Mouse (Mus musculus) heart, postnatal 14 days (tissue): ENCODE measurements around the gene Vstm4. TPM values are rescaled to one million over a fixed set of nuclear protein-coding genes. Genes with fewer than 3 reads are reported as not detected.

Experiments used
- DNase-seq, 2 experiments: peaks; one replicate each; pipeline ENCODE4 v3.0.0; 2021 to 2022
- intact Hi-C: fragments of 180-260 bp; cut with DNase I; formaldehyde crosslinking; loops from one replicate; pipeline ENCODE4 v1.15.1; 2025
- total RNA-seq, 2 experiments: library from RNA; stranded (reverse); gene quantifications; 2 replicates each; pipeline ENCODE4 v1.2.3; 2021

Vstm4 gene
- total RNA-seq, 2 experiments from 2014 or later = 13.5 to 16.0 TPM

GRCm38 (mm10) chr14:32858361-32858760 is 1.8 kb downstream of the Vstm4 start:
- DNase-seq = no peak
- intact Hi-C loops = loop anchor here (5.0 kb wide), 1 partner anchor 86 kb away; no protein-coding TSS in a partner anchor

DNA sequence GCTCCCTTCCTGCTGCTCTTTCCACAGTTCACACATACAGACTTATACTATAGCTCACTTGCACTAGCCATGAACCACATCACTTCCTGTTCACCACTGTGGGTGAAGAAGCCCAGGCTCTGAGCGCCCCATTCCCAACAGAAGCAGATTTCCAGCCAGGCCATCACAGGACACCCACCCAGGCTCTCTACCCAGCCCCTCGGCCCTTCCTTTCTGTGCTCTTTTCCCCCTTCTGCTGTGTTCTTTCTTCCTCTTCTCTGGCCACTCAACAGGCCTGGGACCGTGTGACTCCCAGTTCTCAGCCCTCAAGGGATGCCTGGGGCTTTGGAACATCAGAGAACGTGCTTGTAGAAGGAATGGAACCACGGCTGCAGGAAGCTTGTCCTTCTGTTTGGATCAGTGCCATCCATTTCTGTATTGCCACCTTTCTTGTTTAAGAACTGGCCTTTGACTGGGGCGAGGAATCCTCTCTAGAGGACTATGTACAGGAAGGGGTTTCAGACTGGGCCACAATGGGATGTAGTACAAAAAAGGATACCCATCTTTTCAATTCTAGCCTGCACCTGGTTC is 2.5 kb downstream of the Vstm4 start:
- intact Hi-C loops = loop anchor here (5.0 kb wide), 1 partner anchor 87 kb away; no protein-coding TSS in a partner anchor
- DNase-seq = no peak

DNA sequence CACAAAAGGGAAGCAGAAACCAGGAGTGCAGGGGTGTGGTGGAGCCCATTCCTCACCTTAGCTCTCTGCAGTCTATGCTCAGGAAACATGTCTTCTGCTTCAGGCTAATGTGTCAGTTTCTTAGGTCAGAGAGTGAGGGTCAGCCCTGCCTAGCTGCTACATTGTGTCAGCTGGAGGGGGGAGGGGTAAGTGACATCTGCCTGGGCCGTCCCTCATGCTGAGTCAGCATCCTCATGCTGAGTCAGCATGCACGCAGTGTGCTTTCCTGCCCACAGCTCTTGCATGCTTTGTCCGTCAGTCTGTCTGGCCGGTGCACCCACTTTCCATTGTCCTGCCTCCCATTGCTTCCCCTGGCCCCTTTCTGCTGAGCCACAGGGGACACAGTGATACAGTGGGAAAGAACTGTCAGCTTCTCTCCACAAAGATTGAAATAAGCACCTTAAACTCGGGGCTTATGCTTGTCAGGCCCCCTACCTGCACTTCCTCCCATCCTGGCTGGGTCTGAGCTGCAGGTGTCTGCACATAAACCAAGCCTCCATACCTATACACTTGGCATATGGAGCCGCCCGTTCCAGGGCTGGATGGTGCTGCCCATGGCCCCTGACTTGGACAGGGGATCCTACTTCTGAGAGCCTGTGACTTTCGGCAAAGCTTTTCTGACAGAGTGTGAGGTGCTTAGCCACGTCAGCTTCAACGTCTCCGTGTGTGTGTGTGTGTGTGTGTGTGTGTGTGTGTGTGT is 3.4 kb downstream of the Vstm4 start:
- intact Hi-C loops = loop anchor here (5.0 kb wide), 1 partner anchor 88 kb away; no protein-coding TSS in a partner anchor
- DNase-seq = no peak

GRCm38 (mm10) chr14:32861149-32861581 is 4.6 kb downstream of the Vstm4 start:
- intact Hi-C loops = no loop called here
- peak; percentile 59 to 75 for DNase-seq

DNA sequence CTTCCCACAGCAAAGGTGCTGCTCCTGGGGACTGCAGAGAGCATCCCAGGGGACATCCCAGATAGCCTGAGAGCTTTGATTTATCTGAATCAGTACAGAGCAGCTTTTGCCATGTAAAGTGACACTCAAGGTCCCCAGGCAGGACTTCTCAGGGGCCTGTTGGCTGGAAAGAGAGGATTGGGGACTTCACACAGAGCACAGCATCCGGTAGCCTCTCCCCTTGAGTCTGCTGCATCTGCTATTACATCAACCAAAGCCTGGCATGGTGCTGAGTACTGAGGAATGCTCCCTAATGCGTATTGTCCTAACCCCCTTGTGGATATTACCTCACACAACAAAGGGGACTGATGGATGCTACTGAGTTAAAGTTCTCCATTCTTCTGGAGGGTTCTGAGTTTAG is 5.1 kb downstream of the Vstm4 start:
- intact Hi-C loops = no loop called here
- DNase-seq = no peak

GRCm38 (mm10) chr14:32865331-32865730 is 8.8 kb downstream of the Vstm4 start:
- intact Hi-C loops = no loop called here
- DNase-seq = no peak

DNA sequence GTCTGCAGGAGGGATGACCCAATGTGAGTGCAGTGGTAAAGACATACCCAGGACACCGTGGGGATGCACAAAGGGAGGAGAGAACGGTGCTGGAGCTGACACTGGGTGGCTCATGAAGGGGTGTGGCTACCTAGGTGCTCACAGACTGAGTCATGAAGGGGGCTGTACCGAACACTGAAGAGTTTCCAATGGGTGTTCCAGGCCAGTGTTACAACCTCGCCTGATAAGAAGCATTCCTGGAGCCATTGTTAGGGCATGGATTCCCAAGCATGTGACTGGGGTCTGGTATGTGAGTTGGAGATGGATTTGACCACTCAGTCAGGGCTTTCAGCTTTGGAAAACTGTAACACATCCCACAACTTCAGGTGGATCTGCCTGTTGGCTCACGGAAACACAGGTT is 15.4 kb downstream of the Vstm4 start:
- intact Hi-C loops = no loop called here
- DNase-seq = no peak

DNA sequence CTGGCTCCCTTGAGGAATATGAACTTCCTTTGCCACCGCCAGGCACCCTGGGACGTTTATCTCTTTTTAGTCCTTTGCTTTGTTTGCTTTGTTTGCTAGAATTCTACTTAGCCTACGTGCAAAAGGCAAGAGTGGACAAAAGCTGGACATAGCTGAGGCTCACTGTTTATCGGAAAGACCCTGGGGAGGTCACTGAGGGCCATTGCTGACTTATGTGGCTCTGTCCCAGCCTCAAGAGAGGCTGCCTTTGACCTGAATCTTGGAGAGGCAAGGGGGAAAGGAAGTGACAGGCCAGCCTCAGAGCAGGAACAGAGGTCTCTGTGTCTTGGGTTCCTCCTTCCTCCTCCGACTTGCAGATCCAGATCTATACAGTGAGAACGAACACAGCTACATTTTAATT is 21.0 kb downstream of the Vstm4 start:
- intact Hi-C loops = no loop called here
- no peak for DNase-seq

DNA sequence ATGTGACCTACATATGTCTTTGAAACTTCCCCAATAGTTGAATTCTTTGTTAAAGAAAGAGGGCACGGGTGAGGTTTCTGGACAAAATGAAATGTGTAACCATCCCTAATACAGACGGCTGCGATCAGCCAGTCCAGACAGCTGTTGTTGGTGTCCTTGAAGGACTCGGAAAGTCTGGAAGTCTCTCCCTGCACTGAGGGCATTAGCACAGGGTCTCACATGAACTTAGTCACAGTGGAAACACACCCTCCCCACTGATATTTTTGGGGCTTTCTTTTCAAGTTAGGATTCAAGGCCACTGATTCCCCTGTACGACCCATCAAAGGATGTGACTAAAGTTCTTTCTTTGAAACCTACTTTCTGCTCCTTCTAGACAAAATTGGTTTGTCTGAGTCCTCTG is 23.8 kb downstream of the Vstm4 start:
- intact Hi-C loops = no loop called here
- no peak for DNase-seq

DNA sequence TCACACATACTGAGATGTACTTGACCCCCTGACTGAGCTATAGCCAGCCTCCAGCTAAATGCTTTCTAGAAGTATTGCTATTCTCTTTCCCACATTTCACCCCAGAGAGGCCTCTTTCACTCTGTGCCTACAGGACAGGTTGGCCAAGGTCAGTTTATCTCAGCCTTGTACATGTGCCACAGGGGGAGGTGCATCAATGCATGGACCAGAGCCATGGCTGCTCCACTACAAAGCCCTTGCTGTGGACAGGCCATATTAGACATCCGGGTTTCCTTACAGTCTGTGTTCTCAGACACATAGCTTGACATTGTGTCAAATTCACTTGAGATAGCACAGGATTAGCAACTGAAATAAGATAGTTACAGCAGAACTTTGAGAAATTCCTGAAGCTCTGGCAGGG is 25.1 kb downstream of the Vstm4 start:
- DNase-seq = peak; percentile 45 to 74
- intact Hi-C loops = no loop called here

DNA sequence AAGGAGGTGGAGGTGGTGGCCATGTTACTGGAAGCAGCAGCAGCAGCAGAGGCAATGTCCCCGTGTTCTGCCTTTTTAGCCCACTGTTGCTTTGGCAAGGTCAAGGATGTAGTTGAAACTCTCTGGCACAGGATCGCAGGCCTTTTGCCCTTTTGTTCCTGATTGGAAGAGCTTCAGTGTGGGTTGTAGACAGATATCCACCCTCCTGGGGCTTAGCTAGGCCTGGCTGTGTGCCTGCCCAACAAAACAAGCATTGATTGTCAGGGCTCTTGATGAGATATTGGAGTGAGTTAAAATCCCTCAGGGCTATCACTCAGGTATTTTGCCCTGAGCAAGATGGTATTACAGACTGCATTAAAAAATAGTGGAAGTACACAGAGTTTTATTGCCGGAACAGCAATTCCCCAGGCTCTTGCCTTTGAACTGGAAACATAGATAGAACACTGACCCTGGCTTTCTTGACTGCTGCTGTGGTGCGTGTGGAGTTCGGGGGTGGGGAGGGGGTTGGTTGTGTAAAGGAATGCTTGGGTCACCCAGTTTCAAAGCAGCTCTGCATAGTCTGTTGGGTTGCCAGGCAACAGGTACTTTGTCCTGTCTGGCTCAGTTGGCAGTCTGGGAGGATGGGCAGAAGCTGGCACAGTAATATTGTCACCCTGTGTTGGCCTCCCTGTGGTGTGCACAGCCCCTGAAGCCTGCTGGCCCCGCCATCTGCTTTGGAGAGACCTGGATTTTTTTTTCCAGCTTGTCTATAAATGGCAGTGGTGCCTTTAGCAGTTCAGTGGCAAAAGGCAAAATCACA is 32.5 kb downstream of the Vstm4 start:
- intact Hi-C loops = loop anchor here (2.0 kb wide), 1 partner anchor 62 kb away; no protein-coding TSS in a partner anchor
- peak; percentile 38 to 55 for DNase-seq

DNA sequence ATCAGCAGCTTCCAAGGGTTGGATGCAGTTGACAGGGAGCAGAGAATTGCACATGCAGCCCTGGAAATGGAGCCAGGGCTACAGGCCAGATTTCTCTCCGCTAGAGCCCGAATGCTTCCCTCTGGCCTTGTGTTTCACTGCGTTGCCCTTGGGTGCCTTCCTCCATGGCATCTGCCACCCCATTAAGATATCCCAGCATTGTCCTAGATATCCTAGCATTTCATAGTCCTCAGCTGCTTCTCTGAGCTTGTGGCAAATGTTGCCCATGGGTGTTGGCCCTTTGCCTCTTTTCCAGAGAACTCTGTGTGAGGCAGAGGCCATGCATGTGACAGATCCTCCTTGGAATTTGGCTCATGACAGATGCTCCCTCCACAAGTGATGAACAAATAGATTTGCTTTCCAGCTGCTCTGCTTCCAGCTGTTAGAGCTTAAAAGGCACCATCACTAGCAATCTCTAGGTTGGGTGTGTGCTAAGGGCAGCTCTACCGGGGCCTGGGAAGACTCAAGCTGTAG is 37.8 kb downstream of the Vstm4 start:
- intact Hi-C loops = no loop called here
- peak; percentile 75 to 76 for DNase-seq

GRCm38 (mm10) chr14:32894878-32895277 is 38.3 kb downstream of the Vstm4 start:
- DNase-seq = no peak
- intact Hi-C loops = no loop called here

GRCm38 (mm10) chr14:32896896-32897295 is 40.3 kb downstream of the Vstm4 start:
- intact Hi-C loops = no loop called here
- peak; percentile 77 to 86 for DNase-seq

- DNase-seq = no peak
- intact Hi-C loops = no loop called here
These were observed 46.6 kb downstream of the Vstm4 start for GRCm38 (mm10) chr14:32903203-32903602.

DNA sequence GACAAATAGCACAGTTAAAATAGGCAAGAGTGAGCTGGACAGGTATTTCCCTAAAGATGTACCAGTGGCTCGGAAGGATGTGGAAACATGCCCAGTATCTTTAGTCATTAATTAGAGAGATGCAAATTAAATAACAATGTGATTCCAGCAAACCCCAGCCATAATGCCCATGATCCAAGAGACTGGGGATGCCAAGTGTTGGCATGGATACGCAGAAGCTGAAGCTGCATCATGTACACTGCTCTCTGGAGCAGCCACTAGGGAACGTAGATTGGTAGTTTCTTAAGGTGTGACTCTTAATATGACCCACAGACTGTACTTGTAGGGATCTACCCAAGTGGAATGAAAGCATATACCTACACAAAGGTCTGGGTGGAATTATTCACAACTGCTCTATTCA is 50.0 kb downstream of the Vstm4 start:
- no peak for DNase-seq
- intact Hi-C loops = no loop called here

DNA sequence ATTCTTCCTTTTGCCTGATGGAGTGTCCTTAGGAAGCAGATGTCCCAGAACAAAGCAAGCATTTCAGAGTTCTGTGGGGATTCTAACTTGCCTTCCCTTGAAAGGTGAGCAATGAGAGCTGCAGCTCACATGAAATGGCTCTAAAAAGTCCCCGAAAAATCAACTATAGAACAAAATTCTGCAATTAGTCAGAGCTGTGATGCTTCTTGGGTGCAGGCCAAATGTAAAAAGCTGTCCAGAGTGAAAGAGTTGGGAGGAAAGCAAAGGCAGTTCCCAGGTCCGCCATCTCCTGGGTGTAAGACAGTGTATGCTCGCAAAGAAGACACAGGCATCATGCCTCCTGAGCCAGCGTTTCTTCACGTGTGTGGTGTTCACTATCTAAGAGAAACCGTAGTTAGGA is 52.6 kb downstream of the Vstm4 start:
- no peak for DNase-seq
- intact Hi-C loops = no loop called here

DNA sequence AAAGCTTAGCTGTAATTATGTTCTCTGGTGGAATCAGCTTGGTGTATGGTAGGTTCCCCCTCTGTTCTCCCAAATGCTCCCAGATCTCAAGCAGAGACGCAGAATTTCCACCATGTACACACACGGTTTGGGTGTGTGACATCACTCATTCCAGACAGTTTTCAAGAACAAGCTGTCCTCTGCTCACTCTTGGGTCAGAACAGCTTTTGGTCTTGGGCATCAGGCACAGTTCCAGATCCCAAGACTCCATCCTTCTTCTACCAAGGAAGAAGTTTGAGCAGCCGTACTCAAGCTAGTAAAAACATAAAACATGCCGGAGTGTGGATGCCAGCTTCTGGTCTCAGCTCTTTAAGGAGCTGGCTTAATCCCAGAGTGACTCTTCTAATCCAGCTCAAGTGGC is 54.6 kb downstream of the Vstm4 start:
- intact Hi-C loops = no loop called here

GRCm38 (mm10) chr14:32915360-32915759 is 58.8 kb downstream of the Vstm4 start:
- DNase-seq = peak in 1 of 2 experiments; percentile 28

More for the DNA sequence above, 54.6 kb downstream of the Vstm4 start:
- DNase-seq = no peak

GRCm38 (mm10) chr14:32917919-32918318 is 61.4 kb downstream of the Vstm4 start:
- no peak for DNase-seq
- intact Hi-C loops = no loop called here

More at GRCm38 (mm10) chr14:32915360-32915759, 58.8 kb downstream of the Vstm4 start:
- intact Hi-C loops = no loop called here

DNA sequence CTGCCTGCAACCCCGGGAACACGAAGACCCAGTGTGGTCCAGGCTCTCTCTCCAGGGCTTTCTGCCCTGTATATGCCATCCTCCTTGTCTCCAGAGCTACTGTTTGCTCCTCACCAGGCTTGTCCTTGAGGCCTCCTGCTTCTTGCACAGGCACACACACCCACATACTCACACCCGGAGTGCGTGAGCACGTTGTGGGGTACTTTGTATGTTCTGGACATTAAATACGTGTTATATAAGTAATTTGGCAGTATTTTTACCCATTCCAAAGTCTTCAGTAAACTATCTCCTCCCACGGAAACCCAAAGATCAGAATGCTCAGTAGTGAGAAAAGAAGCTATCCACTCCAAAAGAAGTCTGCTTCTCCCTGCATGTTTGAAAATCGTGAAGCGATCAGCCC is 67.3 kb downstream of the Vstm4 start:
- intact Hi-C loops = no loop called here
- no peak for DNase-seq
